Mouse (Mus musculus) midbrain, embryonic 14.5 days (tissue): ENCODE results near the gene Slc39a11. TPM values are rescaled to one million over a fixed set of nuclear protein-coding genes. Genes with fewer than 3 reads are reported as not detected.

Experiments used
- ATAC-seq: fragments of 200-750 bp; cut with Nextera tagmentation; 2 replicates; pipeline ENCODE4 v1.8.0; 2017; ENCODE audit warnings: moderate number of reproducible peaks, moderate library complexity; ENCODE audit not compliant: low FRiP score, low TSS enrichment
- DNase-seq: peaks from one replicate; pipeline ENCODE4 v3.0.0-alpha.2; 2015
- H3K27ac ChIP-seq: fragments of 300-500 bp; sonication (generic); replicated peaks from 2 replicates; pipeline ENCODE4 v1.5.1; 2014; ENCODE audit warnings: mild to moderate bottlenecking, low read depth, low read length, moderate library complexity
- H3K27me3 ChIP-seq: fragments of 300-500 bp; sonication (generic); 2 replicates; pipeline ENCODE4 v1.6.1; 2014; ENCODE audit warnings: low read length, control low read depth, mixed read lengths; ENCODE audit not compliant: control insufficient read depth, insufficient read depth
- H3K36me3 ChIP-seq: fragments of 300-500 bp; sonication (generic); 2 replicates; pipeline ENCODE4 v1.6.1; 2014; ENCODE audit warnings: low read length, control low read depth; ENCODE audit not compliant: control insufficient read depth, insufficient read depth
- H3K4me1 ChIP-seq: fragments of 300-500 bp; sonication (generic); 2 replicates; pipeline ENCODE4 v1.6.1; 2014; ENCODE audit warnings: mild to moderate bottlenecking, antibody characterized with exemption, low read length, control low read depth; ENCODE audit not compliant: control insufficient read depth, insufficient read depth
- H3K4me2 ChIP-seq: fragments of 300-500 bp; sonication (generic); 2 replicates; pipeline ENCODE4 v1.6.1; 2014; ENCODE audit warnings: mild to moderate bottlenecking, low read length, moderate library complexity
- H3K4me3 ChIP-seq: fragments of 300-500 bp; sonication (generic); replicated peaks from 2 replicates; pipeline ENCODE4 v1.5.1; 2014; ENCODE audit warnings: low read depth, low read length
- H3K9ac ChIP-seq: fragments of 300-500 bp; sonication (generic); replicated peaks from 2 replicates; pipeline ENCODE4 v1.6.1; 2014; ENCODE audit warnings: mild to moderate bottlenecking, low read length, moderate library complexity
- H3K9me3 ChIP-seq: fragments of 300-500 bp; sonication (generic); 2 replicates; pipeline ENCODE4 v1.6.1; 2016; ENCODE audit warnings: low read length, control low read depth, mixed read lengths; ENCODE audit not compliant: control insufficient read depth
- WGBS: fragments of 180-500 bp; shearing (Covaris S2); extraction: QIAGEN DNeasy Blood & Tissue Kit; methylation state at CpG from one replicate; pipeline ENCODE4 v1.1.7; 2014; 5-methylcytosine and 5-hydroxymethylcytosine counted together
- polyA plus RNA-seq: library from polyadenylated mRNA; unstranded; fragments of >200 nt; fragmentation: Nextera tagmentation; extraction: Ambion mirVana; gene quantifications from 2 replicates; pipeline ENCODE4 v1.2.1, GENCODE M21; 2014

Slc39a11 gene
- polyA plus RNA-seq, 1 experiment from 2014 or later, result 31.1 TPM

DNA sequence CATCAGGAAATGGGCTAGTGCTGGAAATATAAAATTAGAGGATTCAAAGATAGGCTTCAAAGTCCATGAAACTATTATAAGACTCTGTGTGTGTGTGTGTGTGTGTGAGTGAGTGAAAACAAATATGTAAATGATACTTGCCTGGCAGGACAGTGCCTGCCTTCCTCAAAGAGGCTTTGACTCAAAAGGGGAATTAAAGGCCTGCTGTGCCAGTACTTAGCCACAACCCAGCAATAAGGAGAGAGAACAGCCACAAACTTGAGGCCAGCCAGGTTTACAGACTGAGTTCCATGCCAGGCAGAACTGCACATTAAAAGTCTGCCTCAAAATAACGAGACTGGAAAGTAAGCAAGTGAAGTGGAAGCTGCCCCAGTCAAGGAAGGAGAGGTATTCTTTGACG lies 27.0 kb upstream of the Slc39a11 start:
- no peak overlapping the region for H3K4me2 ChIP-seq
- no peaks in the 10 kb centered on the region for H3K27me3 ChIP-seq
- ATAC-seq, result no peak
- H3K9me3 ChIP-seq, result no peaks in the 10 kb centered on the region
- H3K27ac ChIP-seq, result no peak overlapping the region
- WGBS, result 88% methylated on average over 2 of the region's 2 CpGs
- no peak for DNase-seq
- no peak overlapping the region for H3K9ac ChIP-seq
- peaks cover 6% of the 10 kb centered on the region; the same call in 1 of the 2 replicates for H3K4me1 ChIP-seq
- no peak overlapping the region for H3K4me3 ChIP-seq
- peaks cover 41% of the 10 kb centered on the region for H3K36me3 ChIP-seq

DNA sequence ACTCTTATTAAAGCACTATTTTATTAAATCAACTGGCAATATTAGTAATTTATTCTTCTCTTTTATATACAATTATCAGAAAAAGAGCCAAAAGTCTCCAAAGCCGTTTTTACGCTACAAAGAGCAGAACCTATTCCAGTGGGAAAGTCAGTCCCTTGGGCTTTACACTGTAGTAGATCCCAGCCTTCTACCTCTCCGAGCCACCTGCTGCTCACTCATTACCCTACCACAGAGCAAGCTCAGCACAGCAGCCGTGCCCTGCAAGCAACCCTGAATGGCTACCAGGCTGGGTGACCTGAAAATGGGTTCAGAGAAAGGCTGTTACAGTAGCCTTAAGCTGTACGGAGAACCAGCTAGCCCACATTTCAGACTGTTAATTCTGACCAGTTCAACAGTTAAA lies 24.7 kb upstream of the Slc39a11 start:
- no peaks in the 10 kb centered on the region for H3K4me1 ChIP-seq
- H3K27me3 ChIP-seq, result no peaks in the 10 kb centered on the region
- H3K4me2 ChIP-seq, result no peak overlapping the region
- H3K27ac ChIP-seq, result no peak overlapping the region
- 89% methylated on average over 5 of the region's 5 CpGs for WGBS
- ATAC-seq, result no peak
- no peaks in the 10 kb centered on the region for H3K9me3 ChIP-seq
- peaks cover 54% of the 10 kb centered on the region for H3K36me3 ChIP-seq
- no peak overlapping the region for H3K4me3 ChIP-seq
- no peak overlapping the region for H3K9ac ChIP-seq
- no peak for DNase-seq

DNA sequence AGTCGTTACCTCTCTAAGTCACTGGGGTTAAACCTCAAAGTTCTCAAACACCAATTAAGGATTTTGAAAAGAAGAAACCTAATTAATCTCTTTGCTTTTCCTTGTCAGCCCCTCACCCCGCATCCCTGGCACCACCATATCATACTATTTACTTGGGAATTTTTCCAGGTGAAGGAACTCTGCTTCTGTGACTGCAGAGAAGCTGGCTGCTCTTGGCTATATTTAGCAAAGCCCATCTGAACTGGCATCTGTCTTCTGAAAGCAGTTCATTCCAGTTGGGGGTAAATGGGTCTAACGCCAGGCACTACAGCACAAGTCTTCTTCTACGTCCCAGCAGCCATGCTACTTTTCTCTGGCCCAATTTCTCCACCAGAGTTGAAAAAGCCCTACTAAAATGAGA lies 23.7 kb upstream of the Slc39a11 start:
- no peaks in the 10 kb centered on the region for H3K27me3 ChIP-seq
- no peak overlapping the region for H3K9ac ChIP-seq
- DNase-seq, result no peak
- no peak for ATAC-seq
- H3K36me3 ChIP-seq, result peaks cover 57% of the 10 kb centered on the region
- H3K27ac ChIP-seq, result no peak overlapping the region
- no peaks in the 10 kb centered on the region for H3K9me3 ChIP-seq
- WGBS, result 95% methylated on average over 4 of the region's 4 CpGs
- H3K4me2 ChIP-seq, result no peak overlapping the region
- no peak overlapping the region for H3K4me3 ChIP-seq
- no peaks in the 10 kb centered on the region for H3K4me1 ChIP-seq

DNA sequence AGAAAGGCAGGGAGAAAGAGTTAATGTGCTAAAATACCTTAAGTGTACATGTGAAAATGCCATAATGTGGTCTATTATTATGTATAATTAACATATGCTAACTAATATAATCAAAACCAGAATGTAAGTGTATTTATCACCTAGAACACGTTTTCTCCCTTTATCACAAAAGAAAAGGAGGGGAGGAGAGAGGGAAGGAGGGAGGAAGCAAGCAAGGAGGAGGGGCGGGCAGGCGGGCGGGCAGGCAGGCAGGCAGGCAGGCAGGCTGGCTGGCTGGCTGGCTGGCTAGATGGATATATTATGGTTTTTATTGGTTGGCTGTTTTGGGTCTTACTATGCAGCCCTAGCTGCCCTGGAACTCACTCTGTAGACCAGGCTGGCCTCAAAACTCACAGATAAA lies 19.8 kb upstream of the Slc39a11 start:
- H3K27ac ChIP-seq, result no peak overlapping the region
- 91% methylated on average over 4 of the region's 4 CpGs for WGBS
- H3K4me3 ChIP-seq, result no peak overlapping the region
- DNase-seq, result no peak
- ATAC-seq, result no peak
- H3K4me1 ChIP-seq, result no peaks in the 10 kb centered on the region
- peaks cover 53% of the 10 kb centered on the region for H3K36me3 ChIP-seq
- H3K4me2 ChIP-seq, result no peak overlapping the region
- H3K9ac ChIP-seq, result no peak overlapping the region
- no peaks in the 10 kb centered on the region for H3K27me3 ChIP-seq
- no peaks in the 10 kb centered on the region for H3K9me3 ChIP-seq

DNA sequence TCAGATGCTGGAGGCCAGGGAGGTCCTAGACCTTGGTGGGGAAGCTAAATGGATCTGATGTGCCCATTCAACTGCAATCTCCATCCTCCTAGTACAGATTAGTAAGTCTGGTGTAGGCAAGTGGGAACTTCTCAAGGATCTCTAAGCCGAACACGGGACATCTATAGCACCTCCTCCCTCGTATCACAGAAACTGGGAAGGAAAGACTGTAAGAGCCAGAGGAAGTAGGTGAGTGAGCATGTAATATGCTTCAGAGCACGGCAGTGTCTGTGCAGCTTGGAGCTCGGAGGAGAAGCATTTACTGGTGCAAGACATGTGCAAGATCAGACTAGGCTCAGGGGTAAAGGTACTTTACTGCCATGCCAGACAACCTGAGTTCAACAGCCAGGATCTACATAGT lies 19.0 kb upstream of the Slc39a11 start:
- 87% methylated on average over 5 of the region's 5 CpGs for WGBS
- Histone ChIP-seq H3K36me3 (peaks cover 52% of the 10 kb centered on the region), H3K9ac (no peak overlapping the region), H3K4me1 (no peaks in the 10 kb centered on the region), H3K4me2 (no peak overlapping the region), H3K27ac (no peak overlapping the region), H3K9me3 (no peaks in the 10 kb centered on the region), H3K4me3 (no peak overlapping the region), H3K27me3 (no peaks in the 10 kb centered on the region)
- DNase-seq (no peak), ATAC-seq (no peak)

DNA sequence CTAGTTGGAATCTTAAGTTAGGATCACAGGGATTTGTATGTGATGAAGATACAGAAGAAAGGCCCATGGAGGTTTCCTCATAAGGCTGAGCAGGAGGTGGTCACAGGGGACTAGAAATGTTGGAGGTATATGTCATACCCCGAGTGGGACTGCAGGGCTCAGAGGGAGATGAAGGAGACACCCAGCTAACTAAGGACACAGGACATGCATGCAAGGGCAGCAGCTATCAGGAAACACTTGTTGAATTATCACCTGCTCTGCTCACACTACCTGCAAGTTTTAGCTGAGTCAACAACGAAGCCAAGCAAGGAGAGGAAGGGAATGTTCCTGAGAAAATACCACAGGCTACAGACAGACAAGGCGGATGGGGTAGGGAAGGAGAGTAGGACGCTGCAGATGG lies 17.8 kb upstream of the Slc39a11 start:
- no peaks in the 10 kb centered on the region for H3K9me3 ChIP-seq
- H3K4me1 ChIP-seq, result no peaks in the 10 kb centered on the region
- no peak for ATAC-seq
- DNase-seq, result no peak
- WGBS, result 94% methylated on average over 4 of the region's 4 CpGs
- H3K27me3 ChIP-seq, result no peaks in the 10 kb centered on the region
- H3K4me3 ChIP-seq, result no peak overlapping the region
- no peak overlapping the region for H3K9ac ChIP-seq
- no peak overlapping the region for H3K4me2 ChIP-seq
- no peak overlapping the region for H3K27ac ChIP-seq
- peaks cover 52% of the 10 kb centered on the region for H3K36me3 ChIP-seq

DNA sequence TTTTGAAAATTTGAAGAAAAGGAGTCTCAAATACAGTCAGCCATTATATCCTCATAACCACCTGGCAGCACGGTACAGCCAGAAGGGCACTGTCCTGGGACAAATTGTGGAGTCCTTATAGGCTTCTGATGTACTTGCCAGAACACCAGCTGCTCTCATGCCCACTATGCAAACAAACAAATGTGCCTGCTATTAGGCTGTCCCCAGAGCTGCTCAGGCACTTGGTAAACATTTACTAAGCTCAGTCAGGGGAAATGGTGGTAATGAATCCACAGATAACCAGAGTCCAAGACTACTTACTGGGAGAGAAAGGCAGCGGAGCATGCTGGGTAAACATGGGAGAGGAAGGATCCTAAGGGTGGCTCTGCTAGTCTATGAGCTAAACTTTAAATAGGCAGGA lies 17.2 kb upstream of the Slc39a11 start:
- no peak overlapping the region for H3K4me2 ChIP-seq
- H3K9ac ChIP-seq, result no peak overlapping the region
- H3K27ac ChIP-seq, result no peak overlapping the region
- no peak for DNase-seq
- 81% methylated on average over 2 of the region's 2 CpGs for WGBS
- no peaks in the 10 kb centered on the region for H3K27me3 ChIP-seq
- ATAC-seq, result no peak
- H3K4me3 ChIP-seq, result no peak overlapping the region
- H3K36me3 ChIP-seq, result peaks cover 58% of the 10 kb centered on the region
- no peaks in the 10 kb centered on the region for H3K9me3 ChIP-seq
- no peaks in the 10 kb centered on the region for H3K4me1 ChIP-seq

DNA sequence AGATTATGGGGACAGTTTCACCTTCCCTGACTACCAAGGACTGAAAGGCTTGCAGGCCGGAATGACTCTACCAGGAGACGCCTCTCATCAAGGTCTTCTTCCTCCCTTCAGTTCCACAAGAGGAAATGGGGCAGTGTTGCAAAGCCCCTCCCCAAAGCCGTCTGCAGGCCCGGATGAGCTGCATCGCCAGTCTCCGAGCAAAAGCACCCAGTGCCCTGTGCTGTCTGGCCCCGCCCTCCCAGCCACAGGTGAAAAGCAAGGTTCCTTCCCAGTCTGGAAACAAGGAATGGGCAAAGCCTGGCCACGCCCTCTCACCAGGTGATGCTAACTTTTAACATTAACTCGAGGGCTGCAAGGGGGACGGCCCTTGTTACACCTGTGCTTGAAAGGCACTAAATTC lies 16.8 kb upstream of the Slc39a11 start:
- Histone ChIP-seq H3K27ac (no peak overlapping the region), H3K36me3 (peaks cover 60% of the 10 kb centered on the region), H3K9ac (no peak overlapping the region), H3K4me2 (no peak overlapping the region), H3K9me3 (no peaks in the 10 kb centered on the region), H3K4me3 (no peak overlapping the region), H3K4me1 (no peaks in the 10 kb centered on the region), H3K27me3 (no peaks in the 10 kb centered on the region)
- no peak for ATAC-seq
- DNase-seq, result no peak
- 71% methylated on average over 10 of the region's 10 CpGs for WGBS

DNA sequence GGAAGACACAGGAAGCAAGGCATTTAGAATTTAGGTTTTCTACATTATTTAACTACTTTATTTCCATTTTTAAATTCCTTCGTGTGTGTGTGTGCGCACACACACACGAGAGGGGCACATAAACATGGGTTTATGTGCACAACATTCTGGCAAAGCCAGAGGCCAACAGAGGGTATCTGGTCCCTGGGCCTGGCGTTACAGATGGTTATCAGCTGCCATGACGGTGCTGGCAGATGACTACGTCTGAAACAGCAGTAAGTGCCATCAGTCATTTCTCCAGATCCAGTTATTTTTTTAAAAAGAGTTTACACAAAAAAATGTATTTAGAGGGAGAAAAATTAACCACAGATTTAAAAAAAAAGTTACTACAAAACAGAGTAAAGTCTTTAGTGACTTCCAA lies 16.3 kb upstream of the Slc39a11 start:
- Histone ChIP-seq H3K9me3 (no peaks in the 10 kb centered on the region), H3K4me2 (no peak overlapping the region), H3K4me1 (no peaks in the 10 kb centered on the region), H3K27me3 (no peaks in the 10 kb centered on the region), H3K9ac (no peak overlapping the region), H3K27ac (no peak overlapping the region), H3K36me3 (peaks cover 61% of the 10 kb centered on the region), H3K4me3 (no peak overlapping the region)
- WGBS, result 89% methylated on average over 6 of the region's 6 CpGs
- ATAC-seq (no peak), DNase-seq (no peak)
